Mouse (Mus musculus): ENCODE data around the gene Gm47289. TPM values are rescaled to one million over a fixed set of nuclear protein-coding genes. Genes with fewer than 3 reads are reported as not detected.

Gm47289 gene
- polyA plus RNA-seq, 1 experiment from 2014 or later = not detected

Other genes starting within 250 kb of the Gm47289 start
- gene Ctdspl, start 232.7 kb upstream of the Gm47289 start, polyA plus RNA-seq (2015; fragmentation: Nextera tagmentation; extraction: Ambion mirVana) = 23.3 and 26.7 TPM in 2 replicates
- 34.9 and 38.2 TPM in 2 replicates for gene Vill, start 106.4 kb upstream of the Gm47289 start, polyA plus RNA-seq (2015; fragmentation: Nextera tagmentation; extraction: Ambion mirVana)
- 17.2 and 18.6 TPM in 2 replicates for gene Plcd1, start 65.7 kb upstream of the Gm47289 start, polyA plus RNA-seq (2015; fragmentation: Nextera tagmentation; extraction: Ambion mirVana)
- 2.1 and 2.4 TPM in 2 replicates for gene Dlec1, start 56.7 kb upstream of the Gm47289 start, polyA plus RNA-seq (2015; fragmentation: Nextera tagmentation; extraction: Ambion mirVana)
- gene Acaa1b, start 2.1 kb upstream of the Gm47289 start, polyA plus RNA-seq (2015; fragmentation: Nextera tagmentation; extraction: Ambion mirVana) = 1.3 and 2.5 TPM in 2 replicates
- gene Slc22a13, start 49.9 kb downstream of the Gm47289 start, polyA plus RNA-seq (2015; fragmentation: Nextera tagmentation; extraction: Ambion mirVana) = not detected in 2 replicates
- 9.3 and 9.8 TPM in 2 replicates for gene Oxsr1, start 163.3 kb downstream of the Gm47289 start, polyA plus RNA-seq (2015; fragmentation: Nextera tagmentation; extraction: Ambion mirVana)
- gene Acaa1a, start 180.5 kb downstream of the Gm47289 start, polyA plus RNA-seq (2015; fragmentation: Nextera tagmentation; extraction: Ambion mirVana) = 111 and 123 TPM in 2 replicates
- 36.5 and 36.9 TPM in 2 replicates for gene Myd88, start 182.2 kb downstream of the Gm47289 start, polyA plus RNA-seq (2015; fragmentation: Nextera tagmentation; extraction: Ambion mirVana)
- 5.1 and 5.2 TPM in 2 replicates for gene Xylb, start 198.2 kb downstream of the Gm47289 start, polyA plus RNA-seq (2015; fragmentation: Nextera tagmentation; extraction: Ambion mirVana)
- 0.06 and 0.13 TPM in 2 replicates for gene Slc22a14, start 206.4 kb downstream of the Gm47289 start, polyA plus RNA-seq (2015; fragmentation: Nextera tagmentation; extraction: Ambion mirVana)
- gene Acvr2b, start 243.0 kb downstream of the Gm47289 start, polyA plus RNA-seq (2015; fragmentation: Nextera tagmentation; extraction: Ambion mirVana) = 7.1 and 10.8 TPM in 2 replicates